Mouse (Mus musculus): Measurements from ENCODE around the gene Serping1. TPM values are rescaled to one million over a fixed set of nuclear protein-coding genes. Genes with fewer than 3 reads are reported as not detected.

Serping1 gene
- total RNA-seq, 1 experiment from 2014 or later, result not detected

GRCm38 (mm10) chr2:84757026-84757682 lies 18.1 kb downstream of the Serping1 start:
- peak in 1 of 2 experiments; percentile 60; a peak in 1 of 4 replicates for ATAC-seq (replicated peaks in 1 of 2; ENCODE audit: insufficient read depth in 1 of 2, low FRiP score in 2 of 2, low TSS enrichment in 1 of 2, low read depth in 1 of 2, poor library complexity in 2 of 2, severe bottlenecking in 2 of 2)

DNA sequence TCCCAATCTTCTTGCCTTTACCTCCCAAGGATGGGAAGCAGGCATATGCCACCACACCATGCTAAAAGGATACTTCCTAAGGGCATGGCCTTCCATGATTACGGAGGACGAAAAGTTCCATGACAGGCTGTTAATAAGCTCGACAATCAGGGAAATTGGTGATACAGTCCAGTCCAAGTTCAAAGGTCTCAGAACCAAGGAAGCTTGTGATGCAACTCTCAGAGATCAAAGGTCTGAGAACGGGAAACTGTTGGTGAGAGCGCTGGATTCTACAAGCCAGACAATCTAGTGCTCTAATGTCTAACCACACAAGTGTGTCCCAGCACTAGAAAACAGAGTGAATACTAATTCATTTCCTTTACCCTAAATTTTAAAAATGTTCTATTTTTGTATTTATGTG lies 19.0 kb downstream of the Serping1 start:
- no peak for ATAC-seq (replicated peaks in 1 of 2; ENCODE audit: insufficient read depth in 1 of 2, low FRiP score in 2 of 2, low TSS enrichment in 1 of 2, low read depth in 1 of 2, poor library complexity in 2 of 2, severe bottlenecking in 2 of 2)

GRCm38 (mm10) chr2:84750115-84750514 lies 25.1 kb downstream of the Serping1 start:
- ATAC-seq (replicated peaks in 1 of 2; ENCODE audit: insufficient read depth in 1 of 2, low FRiP score in 2 of 2, low TSS enrichment in 1 of 2, low read depth in 1 of 2, poor library complexity in 2 of 2, severe bottlenecking in 2 of 2), result no peak

- no peak for ATAC-seq (replicated peaks in 1 of 2; ENCODE audit: insufficient read depth in 1 of 2, low FRiP score in 2 of 2, low TSS enrichment in 1 of 2, low read depth in 1 of 2, poor library complexity in 2 of 2, severe bottlenecking in 2 of 2)
Measured at GRCm38 (mm10) chr2:84744126-84744525, 31.1 kb downstream of the Serping1 start.

GRCm38 (mm10) chr2:84743561-84743960 lies 31.7 kb downstream of the Serping1 start, which contains the start of gene Gm19426:
Gene Gm19426, minus strand, starts transcription at chr2:84743655.
- ATAC-seq (replicated peaks in 1 of 2; ENCODE audit: insufficient read depth in 1 of 2, low FRiP score in 2 of 2, low TSS enrichment in 1 of 2, low read depth in 1 of 2, poor library complexity in 2 of 2, severe bottlenecking in 2 of 2), result peak; percentile 78 to 84

DNA sequence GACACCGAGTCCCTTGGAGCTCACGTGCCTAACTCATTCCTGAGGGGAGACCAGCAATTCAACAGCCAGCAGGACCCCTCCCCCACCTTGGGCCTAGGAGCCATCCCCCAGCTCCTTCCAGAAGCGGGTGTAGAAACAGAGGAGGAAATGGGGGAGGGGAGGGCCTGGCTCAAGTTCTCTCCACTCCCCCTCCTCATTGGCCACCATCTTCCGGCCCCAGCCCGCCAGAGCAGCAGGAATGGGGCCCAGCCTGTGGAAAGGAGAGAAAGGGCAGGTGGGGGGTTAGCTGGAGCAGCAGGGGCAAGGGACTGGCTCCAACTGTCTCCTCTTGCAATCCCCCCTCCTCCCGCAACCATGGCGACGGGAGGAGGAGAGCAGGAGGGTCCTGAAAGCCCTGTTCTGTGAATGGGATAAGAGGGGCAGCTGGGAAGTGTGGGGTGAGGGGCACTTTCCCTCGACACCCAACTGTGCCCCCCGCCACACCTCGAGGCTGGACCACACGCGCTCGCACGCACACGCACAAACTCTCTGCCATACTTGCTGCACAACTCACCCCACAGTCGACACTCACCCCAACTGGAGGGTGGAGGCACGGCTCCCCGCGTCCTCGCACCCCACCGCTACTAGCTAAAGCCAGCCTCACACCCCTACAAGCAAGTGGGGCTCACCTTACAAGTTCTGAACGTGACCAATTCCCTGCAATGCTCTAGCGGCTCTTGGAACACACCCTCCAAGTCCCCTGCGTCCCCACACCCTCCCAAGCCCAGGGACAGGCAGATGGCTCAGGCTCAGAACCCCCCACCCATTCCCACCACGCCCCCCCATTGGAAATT lies 32.6 kb downstream of the Serping1 start:
- ATAC-seq (replicated peaks in 1 of 2; ENCODE audit: insufficient read depth in 1 of 2, low FRiP score in 2 of 2, low TSS enrichment in 1 of 2, low read depth in 1 of 2, poor library complexity in 2 of 2, severe bottlenecking in 2 of 2), result peak; percentile 13 to 40; a peak in 2 of 4 replicates

DNA sequence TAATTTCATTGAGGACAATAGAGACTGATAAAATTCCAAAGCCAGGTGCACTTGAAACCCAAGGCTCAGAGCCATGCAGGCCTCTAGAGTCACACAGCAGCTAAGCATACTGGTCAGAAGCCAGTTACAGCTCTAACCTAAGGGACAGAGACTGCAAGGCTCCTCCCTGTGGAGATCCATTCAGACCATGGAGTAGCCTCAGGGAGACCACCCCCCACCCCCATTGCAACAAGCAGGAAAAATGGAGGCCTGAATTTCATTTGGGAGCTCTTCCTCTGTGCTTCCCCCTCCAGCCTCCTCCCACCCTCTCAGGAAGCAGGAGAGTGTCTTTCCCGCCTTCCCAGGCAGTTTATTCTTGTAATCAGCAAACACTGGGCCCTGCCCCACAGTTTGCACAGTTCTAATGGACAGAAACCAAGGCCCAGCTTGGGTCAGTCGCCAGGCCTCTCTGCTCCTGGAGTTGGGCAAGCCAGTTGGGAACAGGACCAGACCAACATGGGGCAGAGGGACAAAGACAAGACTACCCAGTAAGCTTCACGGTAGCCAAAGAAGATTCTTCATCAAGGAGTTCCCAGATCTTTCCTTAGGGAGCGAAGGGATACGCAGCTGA lies 33.3 kb downstream of the Serping1 start:
- no peak for ATAC-seq (replicated peaks in 1 of 2; ENCODE audit: insufficient read depth in 1 of 2, low FRiP score in 2 of 2, low TSS enrichment in 1 of 2, low read depth in 1 of 2, poor library complexity in 2 of 2, severe bottlenecking in 2 of 2)

- peak; percentile 21 to 29; a peak in 1 of 4 replicates for ATAC-seq (replicated peaks in 1 of 2; ENCODE audit: insufficient read depth in 1 of 2, low FRiP score in 2 of 2, low TSS enrichment in 1 of 2, low read depth in 1 of 2, poor library complexity in 2 of 2, severe bottlenecking in 2 of 2)
Measured at GRCm38 (mm10) chr2:84740608-84741333, 34.5 kb downstream of the Serping1 start.

DNA sequence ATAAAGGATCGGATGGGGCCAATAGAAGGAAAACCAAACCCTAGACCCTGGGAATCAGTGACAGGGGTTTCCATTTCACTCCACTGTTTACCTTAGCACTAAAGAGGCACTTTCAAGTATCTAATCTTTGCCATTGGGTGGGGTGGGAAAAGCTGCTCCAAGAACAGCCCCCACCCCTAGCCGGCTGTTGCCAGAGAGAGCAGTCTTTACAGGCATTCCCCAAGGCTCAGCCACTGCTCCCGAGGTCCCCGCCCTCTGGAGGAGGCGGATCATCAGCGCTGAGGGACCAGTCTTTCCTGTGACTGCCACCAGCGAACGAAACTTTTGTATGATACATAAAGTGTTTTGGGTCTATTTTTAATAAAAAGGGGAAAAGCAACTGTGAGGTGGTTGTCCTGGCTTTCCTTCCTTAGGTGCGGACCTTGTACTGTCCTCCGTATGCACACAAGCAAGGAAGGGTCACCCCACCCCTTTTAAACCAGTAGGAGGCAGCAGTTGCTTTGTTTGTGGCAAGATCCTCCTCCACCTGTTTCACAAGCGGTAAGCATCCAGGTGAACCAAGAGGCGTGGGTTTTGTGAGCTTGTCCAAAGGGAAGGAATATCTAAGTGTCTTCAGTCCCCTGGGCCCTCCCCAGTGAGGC lies 36.9 kb downstream of the Serping1 start:
- no peak for ATAC-seq (replicated peaks in 1 of 2; ENCODE audit: insufficient read depth in 1 of 2, low FRiP score in 2 of 2, low TSS enrichment in 1 of 2, low read depth in 1 of 2, poor library complexity in 2 of 2, severe bottlenecking in 2 of 2)

GRCm38 (mm10) chr2:84737451-84737925 lies 37.8 kb downstream of the Serping1 start:
- no peak for ATAC-seq (replicated peaks in 1 of 2; ENCODE audit: insufficient read depth in 1 of 2, low FRiP score in 2 of 2, low TSS enrichment in 1 of 2, low read depth in 1 of 2, poor library complexity in 2 of 2, severe bottlenecking in 2 of 2)

- ATAC-seq (replicated peaks in 1 of 2; ENCODE audit: insufficient read depth in 1 of 2, low FRiP score in 2 of 2, low TSS enrichment in 1 of 2, low read depth in 1 of 2, poor library complexity in 2 of 2, severe bottlenecking in 2 of 2), result no peak
Measured at GRCm38 (mm10) chr2:84736312-84737161, 38.7 kb downstream of the Serping1 start.

DNA sequence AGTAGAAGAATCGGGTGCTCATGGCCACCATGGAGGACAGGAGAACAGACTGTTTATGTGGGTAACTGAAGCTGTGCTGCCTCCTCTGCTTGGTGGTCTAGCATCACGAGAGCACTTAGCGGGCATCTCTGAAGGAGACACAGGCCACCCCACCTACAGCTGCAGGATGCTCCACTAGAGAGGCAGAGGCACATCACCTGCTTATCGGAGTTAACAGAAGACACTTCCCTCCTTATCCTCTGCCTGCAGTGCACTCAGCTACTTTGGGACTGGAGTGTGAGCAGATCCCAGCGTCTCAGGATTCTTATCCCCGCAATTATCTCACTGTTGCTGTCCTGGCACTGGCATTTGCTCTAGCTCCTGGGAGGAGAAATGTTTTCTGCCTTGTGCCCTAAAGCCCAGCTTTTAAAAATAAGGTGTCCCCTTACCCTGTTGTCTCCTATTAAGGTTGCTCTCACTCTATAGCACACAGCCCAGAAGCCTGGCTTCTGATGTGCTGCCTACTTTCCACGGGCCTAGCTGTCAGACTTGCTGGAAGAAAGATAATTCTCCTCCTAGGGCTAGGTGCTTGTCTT lies 39.8 kb downstream of the Serping1 start:
- ATAC-seq (replicated peaks in 1 of 2; ENCODE audit: insufficient read depth in 1 of 2, low FRiP score in 2 of 2, low TSS enrichment in 1 of 2, low read depth in 1 of 2, poor library complexity in 2 of 2, severe bottlenecking in 2 of 2), result peak; percentile 22 to 37; a peak in 2 of 4 replicates

GRCm38 (mm10) chr2:84734919-84735318 lies 40.3 kb downstream of the Serping1 start:
- no peak for ATAC-seq (replicated peaks in 1 of 2; ENCODE audit: insufficient read depth in 1 of 2, low FRiP score in 2 of 2, low TSS enrichment in 1 of 2, low read depth in 1 of 2, poor library complexity in 2 of 2, severe bottlenecking in 2 of 2)

DNA sequence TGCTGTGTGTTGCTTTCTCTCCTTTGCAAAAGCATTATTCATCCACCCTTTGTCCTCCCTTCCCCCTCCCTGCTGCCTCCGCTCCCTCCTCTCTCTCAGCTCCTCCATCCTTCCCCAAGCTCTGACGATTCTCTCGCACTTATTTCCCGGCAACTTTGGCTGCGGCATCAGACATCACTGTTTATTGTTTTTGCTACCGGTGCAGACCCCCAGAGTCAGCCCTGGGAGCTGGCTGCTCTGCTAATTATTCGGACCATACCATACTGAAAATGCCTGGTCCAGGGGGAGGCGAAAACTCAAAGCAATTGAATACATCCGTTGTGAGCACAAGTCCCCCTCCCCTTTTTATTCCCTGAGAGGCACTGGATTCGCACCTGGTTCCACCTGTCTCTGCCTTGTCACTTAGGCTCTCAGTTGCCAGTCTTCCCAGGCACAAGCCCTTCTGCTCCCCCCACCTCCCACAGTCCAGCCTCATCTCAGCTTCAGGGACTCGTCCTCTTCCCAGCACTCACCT lies 40.8 kb downstream of the Serping1 start:
- no peak for ATAC-seq (replicated peaks in 1 of 2; ENCODE audit: insufficient read depth in 1 of 2, low FRiP score in 2 of 2, low TSS enrichment in 1 of 2, low read depth in 1 of 2, poor library complexity in 2 of 2, severe bottlenecking in 2 of 2)

GRCm38 (mm10) chr2:84733579-84734300 lies 41.5 kb downstream of the Serping1 start, which contains the start of gene Ypel4:
Gene Ypel4, plus strand, starts transcription at chr2:84734058.
- peak; percentile 70 to 72 for ATAC-seq (replicated peaks in 1 of 2; ENCODE audit: insufficient read depth in 1 of 2, low FRiP score in 2 of 2, low TSS enrichment in 1 of 2, low read depth in 1 of 2, poor library complexity in 2 of 2, severe bottlenecking in 2 of 2)
